Mouse (Mus musculus) layer of hippocampus, adult 18-20 months (tissue): Measurements from ENCODE around the gene Spsb1. TPM values are rescaled to one million over a fixed set of nuclear protein-coding genes. Genes with fewer than 3 reads are reported as not detected.

Experiments used
- DNase-seq, 2 experiments: peaks; one replicate each; pipeline ENCODE4 v3.0.0; 2022; ENCODE audit warnings: low spot score in 2 of 2
- total RNA-seq, 2 experiments: library from RNA; stranded (reverse); gene quantifications; 2 replicates each; pipeline ENCODE4 v1.2.3; 2021

Spsb1 gene
- total RNA-seq, 2 experiments from 2014 or later = 27.2 to 36.3 TPM

- no peak for DNase-seq
These were observed 65.9 kb downstream of the Spsb1 start for GRCm38 (mm10) chr4:149888736-149889470.

- no peak for DNase-seq
These were observed 66.7 kb downstream of the Spsb1 start for GRCm38 (mm10) chr4:149888156-149888555.

GRCm38 (mm10) chr4:149886298-149887271 lies 68.3 kb downstream of the Spsb1 start:
- DNase-seq = peak in 1 of 2 experiments; percentile 43

GRCm38 (mm10) chr4:149883990-149884389 lies 70.9 kb downstream of the Spsb1 start:
- peak; percentile 30 to 72 for DNase-seq

DNA sequence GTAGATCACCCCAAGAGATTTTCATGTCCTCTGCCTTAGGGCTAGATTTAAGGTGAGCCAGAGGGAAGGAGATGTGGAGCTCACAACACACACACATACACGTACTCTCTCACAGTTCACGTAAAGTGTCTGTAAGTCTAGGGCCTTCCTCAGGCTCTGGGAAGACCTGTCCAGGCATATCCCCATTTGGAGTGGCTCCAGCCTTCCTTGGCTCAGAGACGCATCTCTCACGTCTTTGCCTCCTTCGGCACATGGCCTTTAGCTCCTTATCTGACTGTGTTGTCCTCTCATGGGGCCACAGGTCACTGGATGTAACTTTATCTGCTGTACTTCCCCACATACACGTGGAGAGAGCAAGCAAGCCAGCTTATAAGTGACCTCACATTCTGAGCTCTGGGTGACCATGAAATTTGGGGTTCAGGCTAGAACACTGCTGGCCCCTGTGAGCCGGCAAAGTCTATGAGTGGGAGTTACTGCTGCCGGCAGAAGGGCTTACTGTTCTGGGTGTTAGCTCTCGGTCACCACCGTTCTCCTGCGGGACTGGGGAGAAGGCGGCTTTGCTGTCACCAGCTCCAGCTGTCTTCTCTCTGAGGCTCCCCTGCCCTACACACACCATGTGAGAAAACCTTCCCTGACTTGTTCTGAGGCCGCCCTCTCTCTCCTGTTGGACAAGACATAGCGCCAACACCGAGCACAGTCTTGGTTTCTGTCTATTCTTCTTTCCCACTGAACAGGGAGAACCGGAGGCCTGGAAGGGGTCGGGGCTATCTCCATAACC lies 72.5 kb downstream of the Spsb1 start:
- no peak for DNase-seq

- no peak for DNase-seq
These were observed 73.9 kb downstream of the Spsb1 start for GRCm38 (mm10) chr4:149880908-149881307.

- DNase-seq = no peak
These were observed 74.9 kb downstream of the Spsb1 start for GRCm38 (mm10) chr4:149879980-149880379.

- DNase-seq = no peak
These were observed 76.8 kb downstream of the Spsb1 start for GRCm38 (mm10) chr4:149878021-149878449.

GRCm38 (mm10) chr4:149877202-149877601 lies 77.6 kb downstream of the Spsb1 start:
- no peak for DNase-seq

GRCm38 (mm10) chr4:149876761-149877160 lies 78.1 kb downstream of the Spsb1 start:
- DNase-seq = no peak

- no peak for DNase-seq
These were observed 78.8 kb downstream of the Spsb1 start for GRCm38 (mm10) chr4:149875986-149876501.

DNA sequence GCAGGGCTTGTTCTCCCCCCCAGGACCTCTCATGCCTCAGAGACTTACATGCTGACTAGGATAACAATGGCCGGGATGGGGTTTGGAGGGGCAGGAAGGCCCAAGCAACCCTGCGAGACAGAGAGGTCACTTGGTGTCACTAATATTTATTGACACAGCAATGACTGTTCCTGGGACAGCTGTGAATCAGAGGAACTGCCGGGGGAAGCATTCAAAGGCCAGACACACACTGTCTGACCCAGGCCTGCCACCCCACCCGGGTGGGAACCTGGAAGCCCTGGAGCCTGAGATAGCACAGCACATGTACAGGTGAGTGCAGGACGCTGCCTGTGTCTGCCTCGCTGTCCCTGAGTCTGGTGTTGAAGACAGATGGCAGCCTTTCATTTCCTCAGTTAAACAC lies 79.5 kb downstream of the Spsb1 start:
- DNase-seq = no peak

DNA sequence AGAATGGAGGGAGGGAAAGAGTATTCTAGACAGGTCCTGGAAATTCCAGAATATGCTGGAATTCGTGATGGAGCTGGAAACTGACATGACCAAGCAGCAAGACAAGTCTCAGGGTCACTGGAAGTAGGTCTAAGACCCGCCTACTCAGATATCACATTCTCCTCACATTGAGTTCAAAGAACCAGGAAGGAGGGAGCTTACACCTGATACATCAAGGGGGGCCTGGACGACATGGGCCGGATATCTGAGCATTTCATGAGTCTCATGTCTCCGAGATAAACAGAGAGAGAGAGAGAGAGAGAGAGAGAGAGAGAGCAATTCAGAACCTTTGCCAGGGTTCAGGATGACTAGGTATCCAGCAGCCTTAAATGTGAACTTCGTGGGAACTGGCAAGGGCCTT lies 82.6 kb downstream of the Spsb1 start:
- DNase-seq = no peak

DNA sequence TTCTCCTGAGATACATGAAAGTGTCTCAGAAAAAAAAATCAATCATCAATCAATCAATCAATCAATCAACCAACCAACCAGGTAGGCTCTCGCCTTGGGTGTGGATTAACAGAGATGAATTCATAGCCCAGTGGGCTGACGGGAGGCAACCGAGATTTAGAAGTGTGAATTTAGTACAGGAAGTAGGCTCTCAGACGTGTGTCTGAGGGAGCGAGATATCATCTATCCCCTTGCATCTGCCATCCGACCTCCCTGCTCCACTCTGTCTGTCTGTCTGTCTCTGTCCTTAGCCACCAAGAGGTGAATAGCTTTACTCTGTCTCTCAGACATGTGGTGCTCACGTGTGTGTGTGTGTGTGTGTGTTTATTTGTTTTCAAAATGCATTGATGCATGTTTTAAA lies 83.3 kb downstream of the Spsb1 start:
- DNase-seq = no peak

- DNase-seq = no peak
These were observed 83.8 kb downstream of the Spsb1 start for GRCm38 (mm10) chr4:149871014-149871413.

DNA sequence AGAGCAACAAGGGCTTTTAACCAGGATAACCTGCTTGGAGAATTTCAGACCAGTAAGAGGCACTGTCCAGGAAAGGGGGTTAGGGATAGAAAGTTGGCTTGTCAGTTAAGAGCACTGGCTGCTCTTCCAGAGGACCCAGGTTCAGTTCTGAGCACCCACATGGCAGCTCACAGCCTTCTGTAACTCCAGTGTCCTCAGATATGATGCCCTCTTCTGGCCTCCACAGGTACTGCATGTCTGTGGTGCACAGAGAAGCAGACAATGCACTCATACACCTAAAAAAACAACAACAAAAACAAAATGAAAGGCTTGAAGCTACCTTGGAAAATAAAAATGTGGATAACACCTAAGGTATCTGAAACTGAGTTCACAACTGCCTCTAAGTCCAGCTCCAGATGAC lies 84.4 kb downstream of the Spsb1 start:
- no peak for DNase-seq

GRCm38 (mm10) chr4:149868725-149869124 lies 86.1 kb downstream of the Spsb1 start:
- DNase-seq = no peak

DNA sequence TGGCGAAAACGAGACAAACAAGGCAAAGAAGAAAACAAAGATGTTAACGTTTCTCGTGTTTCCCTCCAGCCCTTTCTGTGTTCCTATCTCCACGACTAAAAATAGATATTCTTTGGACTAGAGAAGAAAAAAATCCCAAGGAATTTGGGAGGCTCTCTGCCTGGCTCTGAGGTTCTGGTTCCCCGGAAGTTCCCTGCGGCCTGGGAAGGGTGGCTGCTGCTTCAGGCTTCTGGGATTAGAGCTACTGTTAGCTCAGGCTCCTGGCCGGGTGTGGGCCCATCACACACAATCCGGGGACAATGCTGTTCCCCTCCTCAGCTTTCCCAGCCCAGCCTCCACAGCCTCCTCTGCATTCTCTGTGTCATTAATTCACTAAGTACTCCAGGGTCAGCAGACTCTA lies 86.8 kb downstream of the Spsb1 start:
- DNase-seq = no peak

GRCm38 (mm10) chr4:149867351-149867750 lies 87.5 kb downstream of the Spsb1 start:
- DNase-seq = no peak

- no peak for DNase-seq
These were observed 90.4 kb downstream of the Spsb1 start for GRCm38 (mm10) chr4:149864395-149864794.

- DNase-seq = no peak
These were observed 91.3 kb downstream of the Spsb1 start for GRCm38 (mm10) chr4:149863522-149863921.
